Mouse (Mus musculus): ENCODE results near the gene Mcm7. TPM values are rescaled to one million over a fixed set of nuclear protein-coding genes. Genes with fewer than 3 reads are reported as not detected.
A peak's percentile ranks its signal among the peaks of the same experiment; 100 is the strongest.

The Mcm7 gene
- polyA plus RNA-seq, 1 experiment = 16.5 TPM

DNA sequence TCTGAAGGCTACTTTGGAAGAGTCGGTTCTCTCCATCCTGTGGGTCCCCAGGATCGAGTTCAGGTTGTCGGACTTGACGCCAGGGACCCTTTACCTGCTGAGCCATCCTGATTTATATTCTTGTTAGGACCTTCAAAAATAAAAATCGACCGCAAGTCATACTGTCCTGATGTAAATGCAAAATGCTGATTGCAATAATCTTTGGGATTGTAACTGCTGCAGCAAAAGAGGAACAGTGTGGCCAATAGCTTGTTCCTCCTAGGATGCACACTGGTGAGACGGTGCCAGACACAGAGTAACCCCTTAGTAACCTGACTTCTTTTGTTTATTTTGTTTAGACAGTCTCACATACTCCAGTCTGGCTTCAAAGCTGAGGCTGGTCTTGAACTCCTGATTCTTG is 23.2 kb upstream of the Mcm7 start:
- no peak overlapping the region for H3K4me3 ChIP-seq (ENCODE audit: insufficient read depth, low read depth, low read length)
- TF ChIP-seq POLR2A (IDR thresholded peaks at IDR 0.05; ENCODE audit: low read depth, low read length) = no peak
- no peak for TF ChIP-seq CTCF (conservative IDR thresholded peaks at IDR 0.05; ENCODE audit: insufficient read depth, insufficient read length, low read depth, low read length)
- DNase-seq = no peak
- WGBS = 67% methylated on average over 7 of the region's 7 CpGs
- H3K4me1 ChIP-seq (ENCODE audit: control insufficient read depth, insufficient read depth, low read length) = no peaks in the 10 kb centered on the region; the same call in 1 of the 2 replicates
- no peaks in the 10 kb centered on the region for H3K36me3 ChIP-seq (ENCODE audit: control insufficient read depth, insufficient read depth, low read length)
- H3K27ac ChIP-seq (ENCODE audit: insufficient read depth, low read depth, low read length) = no peak overlapping the region
- H3K27me3 ChIP-seq (replicated peaks; ENCODE audit: control insufficient read depth, insufficient read depth, low read length) = no peaks in the 10 kb centered on the region

DNA sequence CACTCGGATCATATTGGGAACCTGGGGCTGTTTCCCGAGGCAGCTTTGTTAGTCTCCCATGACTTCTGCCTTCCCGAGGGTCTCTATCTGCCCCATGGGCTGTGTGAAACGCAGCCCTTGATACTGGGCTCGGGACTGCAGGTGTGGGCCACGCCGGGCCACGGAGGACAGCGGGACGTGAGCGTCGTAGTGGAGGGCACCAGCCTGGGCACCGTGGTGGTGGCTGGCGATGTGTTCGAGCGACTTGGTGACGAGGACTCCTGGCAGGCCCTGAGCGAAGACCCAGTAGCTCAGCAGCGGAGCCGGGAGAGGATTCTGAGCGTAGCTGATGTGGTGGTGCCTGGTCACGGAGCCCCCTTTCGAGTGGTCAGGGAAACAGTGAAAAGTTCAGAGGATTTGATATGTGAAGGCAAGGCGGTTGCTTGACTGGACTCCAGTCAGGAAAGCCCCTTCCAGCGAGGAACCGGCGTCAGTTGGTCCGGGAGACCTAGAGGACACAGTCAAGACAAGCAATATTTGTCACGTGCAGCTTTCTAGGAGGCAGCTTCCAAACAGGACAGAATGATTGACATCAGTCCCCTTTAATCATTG is 22.6 kb upstream of the Mcm7 start:
- H3K27me3 ChIP-seq (replicated peaks; ENCODE audit: control insufficient read depth, insufficient read depth, low read length) = no peaks in the 10 kb centered on the region
- no peak overlapping the region for H3K27ac ChIP-seq (ENCODE audit: insufficient read depth, low read depth, low read length)
- no peaks in the 10 kb centered on the region for H3K36me3 ChIP-seq (ENCODE audit: control insufficient read depth, insufficient read depth, low read length)
- H3K4me1 ChIP-seq (ENCODE audit: control insufficient read depth, insufficient read depth, low read length) = no peaks in the 10 kb centered on the region; the same call in 1 of the 2 replicates
- TF ChIP-seq CTCF (conservative IDR thresholded peaks at IDR 0.05; ENCODE audit: insufficient read depth, insufficient read length, low read depth, low read length) (no peak), POLR2A (IDR thresholded peaks at IDR 0.05; ENCODE audit: low read depth, low read length) (no peak)
- peak; percentile 27 for DNase-seq
- H3K4me3 ChIP-seq (ENCODE audit: insufficient read depth, low read depth, low read length) = peak overlapping the region; percentile 88
- 3% methylated on average over 29 of the region's 29 CpGs for WGBS

DNA sequence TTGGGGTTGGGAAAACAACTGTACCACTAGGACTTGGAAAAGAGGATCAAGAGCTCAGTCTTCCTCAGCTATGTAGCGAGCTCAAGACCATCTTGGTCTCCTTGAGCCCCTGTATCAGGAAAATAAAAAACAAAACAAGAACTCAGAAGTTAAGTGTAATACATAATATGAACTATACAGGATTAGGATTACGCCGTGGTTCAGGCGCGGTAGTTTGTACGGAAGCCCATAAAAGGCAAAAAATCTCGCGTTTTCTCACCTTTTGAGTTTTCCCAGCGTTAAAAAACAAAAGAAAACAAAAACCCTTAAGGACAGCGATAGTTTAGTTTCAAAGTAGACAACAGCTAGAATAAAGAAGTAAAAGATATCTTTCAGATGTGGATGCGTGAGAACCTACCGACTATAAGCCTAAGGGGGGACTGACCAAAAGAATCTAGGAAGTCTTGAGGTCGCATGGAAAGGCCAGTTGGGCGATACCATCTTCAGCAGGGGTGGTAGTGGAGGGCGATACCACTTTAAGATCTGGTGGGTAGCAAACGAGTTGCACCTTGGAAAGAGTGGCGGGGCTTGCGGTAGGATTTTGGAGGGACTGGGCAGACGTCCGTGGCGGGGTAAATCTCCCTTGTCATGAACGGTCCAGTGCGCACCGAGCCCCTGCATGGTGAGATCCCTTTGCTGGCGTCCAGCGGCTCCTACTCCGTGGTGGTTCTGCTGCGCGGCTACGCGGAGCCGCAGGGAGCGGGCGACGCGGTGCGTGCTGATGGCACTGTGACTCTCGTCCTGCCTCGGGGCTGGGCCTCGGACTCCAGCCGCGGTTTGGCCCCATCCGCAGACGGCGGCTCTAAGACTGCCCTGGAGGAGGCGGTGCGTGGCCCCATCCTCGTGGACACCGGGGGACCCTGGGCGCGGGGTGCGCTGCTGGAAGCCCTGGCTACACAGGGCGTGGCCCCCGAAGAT is 21.8 kb upstream of the Mcm7 start, which contains the start of gene Mblac1:
TSS of gene Mblac1 (plus strand) at position 544 of the 957 bp plus-strand sequence.
- Histone ChIP-seq H3K4me3 (ENCODE audit: insufficient read depth, low read depth, low read length) (peak within 1 kb of the TSS; percentile 88), H3K27ac (ENCODE audit: insufficient read depth, low read depth, low read length) (peak within 1 kb of the TSS; percentile 26; the same call in 1 of the 2 replicates), H3K27me3 (replicated peaks; ENCODE audit: control insufficient read depth, insufficient read depth, low read length) (no peaks in the 10 kb centered on the region), H3K36me3 (ENCODE audit: control insufficient read depth, insufficient read depth, low read length) (no peaks in the 10 kb centered on the region), H3K4me1 (ENCODE audit: control insufficient read depth, insufficient read depth, low read length) (no peaks in the 10 kb centered on the region; the same call in 1 of the 2 replicates)
- peak; percentile 93 for DNase-seq
- TF ChIP-seq POLR2A (IDR thresholded peaks at IDR 0.05; ENCODE audit: low read depth, low read length) = no peak
- TF ChIP-seq CTCF (conservative IDR thresholded peaks at IDR 0.05; ENCODE audit: insufficient read depth, insufficient read length, low read depth, low read length) = no peak
- WGBS = 6% methylated on average over 54 of the region's 54 CpGs

DNA sequence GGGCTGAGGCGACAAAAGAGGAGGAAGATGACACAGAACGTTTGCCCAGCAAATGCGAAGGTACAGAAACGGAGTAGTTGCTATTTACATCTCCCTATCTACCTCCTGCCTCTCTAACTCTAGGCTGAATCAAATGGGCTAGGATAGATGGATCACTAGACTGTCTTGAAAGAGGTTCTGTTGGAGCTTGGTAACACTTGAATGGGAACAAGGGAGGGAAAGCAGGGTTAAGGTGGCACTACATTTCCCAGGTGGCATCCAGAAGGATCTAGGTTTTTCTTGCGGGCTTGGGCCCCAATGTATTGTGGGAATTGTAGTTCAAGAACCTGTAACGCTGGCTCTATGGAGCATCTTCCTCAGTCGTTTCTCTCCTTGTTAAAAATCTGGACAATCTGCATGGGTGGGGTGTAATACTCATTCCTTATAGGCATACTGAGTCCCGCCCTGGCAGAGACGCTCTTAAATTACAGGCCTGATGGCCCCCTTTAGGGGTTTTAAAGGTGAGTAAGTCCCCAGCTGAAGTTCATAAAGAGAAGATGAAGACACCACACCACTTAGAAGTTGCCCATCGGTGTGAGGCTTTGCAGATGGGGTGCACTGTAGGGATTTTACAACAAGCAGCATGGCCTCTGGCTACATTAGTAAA is 15.6 kb upstream of the Mcm7 start:
- Histone ChIP-seq H3K27ac (ENCODE audit: insufficient read depth, low read depth, low read length) (peak overlapping the region; percentile 93), H3K36me3 (ENCODE audit: control insufficient read depth, insufficient read depth, low read length) (no peaks in the 10 kb centered on the region), H3K4me1 (ENCODE audit: control insufficient read depth, insufficient read depth, low read length) (no peaks in the 10 kb centered on the region), H3K4me3 (ENCODE audit: insufficient read depth, low read depth, low read length) (peak overlapping the region; percentile 97), H3K27me3 (replicated peaks; ENCODE audit: control insufficient read depth, insufficient read depth, low read length) (no peaks in the 10 kb centered on the region)
- 0% methylated on average over 10 of the region's 10 CpGs for WGBS
- TF ChIP-seq POLR2A (IDR thresholded peaks at IDR 0.05; ENCODE audit: low read depth, low read length) (no peak), CTCF (conservative IDR thresholded peaks at IDR 0.05; ENCODE audit: insufficient read depth, insufficient read length, low read depth, low read length) (no peak)
- peak; percentile 90 for DNase-seq

DNA sequence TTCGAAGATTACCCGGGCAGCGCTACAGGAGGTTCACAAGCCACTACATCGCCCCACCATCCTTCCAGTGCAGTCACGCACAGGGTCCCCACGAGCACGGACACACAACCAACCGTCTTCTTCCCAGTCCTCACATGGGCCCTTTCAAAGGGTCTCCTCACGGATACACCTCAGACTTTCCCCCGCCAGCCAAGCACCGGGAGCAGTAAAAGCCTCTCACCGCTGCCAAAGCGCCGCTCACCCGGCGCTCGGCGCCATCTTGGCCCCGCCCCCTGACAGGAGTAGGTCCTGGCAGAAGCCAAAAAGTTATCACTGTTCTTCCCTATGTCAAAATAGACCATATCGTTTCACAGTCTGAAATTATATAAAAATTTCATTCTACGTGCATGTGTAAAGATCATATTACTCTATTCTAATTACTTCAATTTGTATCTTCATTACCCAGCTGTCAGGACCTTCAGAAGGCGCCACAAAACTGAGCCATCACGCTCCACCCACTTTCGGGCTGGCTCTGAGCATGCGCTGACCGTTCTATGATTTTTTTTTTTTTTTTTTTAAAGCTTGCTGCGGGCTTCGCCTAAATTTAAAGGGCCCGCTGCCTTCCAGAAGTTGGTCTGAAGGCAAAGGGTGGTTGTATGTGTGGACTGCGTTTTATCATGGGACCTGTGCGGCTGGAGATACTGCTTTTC is 14.9 kb upstream of the Mcm7 start, which contains the start of the genes Taf6 and Cnpy4:
TSS of gene Taf6 (minus strand) at position 502 of the 689 bp plus-strand sequence.
TSS of gene Cnpy4 (plus strand) at position 536 of the 689 bp plus-strand sequence.
- TF ChIP-seq CTCF (conservative IDR thresholded peaks at IDR 0.05; ENCODE audit: insufficient read depth, insufficient read length, low read depth, low read length) (no peak), POLR2A (IDR thresholded peaks at IDR 0.05; ENCODE audit: low read depth, low read length) (peak; percentile 81)
- H3K4me3 ChIP-seq (ENCODE audit: insufficient read depth, low read depth, low read length) = peak within 1 kb of the TSS; percentile 98
- peak within 1 kb of the TSS; percentile 93 for H3K27ac ChIP-seq (ENCODE audit: insufficient read depth, low read depth, low read length)
- peak; percentile 92 for DNase-seq
- WGBS = under 1% methylated on average over 31 of the region's 31 CpGs
- H3K27me3 ChIP-seq (replicated peaks; ENCODE audit: control insufficient read depth, insufficient read depth, low read length) = no peaks in the 10 kb centered on the region
- no peaks in the 10 kb centered on the region for H3K36me3 ChIP-seq (ENCODE audit: control insufficient read depth, insufficient read depth, low read length)
- no peaks in the 10 kb centered on the region for H3K4me1 ChIP-seq (ENCODE audit: control insufficient read depth, insufficient read depth, low read length)

DNA sequence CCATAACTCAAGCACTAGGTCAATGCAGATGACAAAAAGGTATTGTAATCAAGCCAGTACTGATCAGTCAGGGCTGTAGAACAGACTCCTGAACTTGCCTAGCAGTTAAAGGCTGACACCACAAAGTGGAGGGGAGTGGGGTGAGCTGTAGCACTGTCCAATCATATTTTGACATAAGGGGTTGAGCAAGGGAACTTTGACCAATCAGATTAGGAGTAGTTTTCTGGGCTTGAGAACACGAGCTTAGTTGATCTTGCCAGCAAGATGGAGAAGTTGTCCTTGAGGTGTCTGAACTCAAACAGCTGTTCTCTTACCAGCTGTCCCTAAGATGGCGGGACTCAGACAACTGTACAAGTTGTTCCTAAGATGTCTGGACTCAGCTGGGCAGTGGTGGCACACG is 995 bp upstream of the Mcm7 start:
- H3K36me3 ChIP-seq (ENCODE audit: control insufficient read depth, insufficient read depth, low read length) = no peaks in the 10 kb centered on the region
- H3K27me3 ChIP-seq (replicated peaks; ENCODE audit: control insufficient read depth, insufficient read depth, low read length) = no peaks in the 10 kb centered on the region
- H3K4me1 ChIP-seq (ENCODE audit: control insufficient read depth, insufficient read depth, low read length) = peaks cover 3% of the 10 kb centered on the region; the same call in 1 of the 2 replicates
- 74% methylated on average over 3 of the region's 3 CpGs for WGBS
- no peak overlapping the region for H3K27ac ChIP-seq (ENCODE audit: insufficient read depth, low read depth, low read length)
- no peak for DNase-seq
- H3K4me3 ChIP-seq (ENCODE audit: insufficient read depth, low read depth, low read length) = no peak overlapping the region
- TF ChIP-seq POLR2A (IDR thresholded peaks at IDR 0.05; ENCODE audit: low read depth, low read length) (no peak), CTCF (conservative IDR thresholded peaks at IDR 0.05; ENCODE audit: insufficient read depth, insufficient read length, low read depth, low read length) (no peak)

All from kidney, adult 2 months (tissue).